Mouse (Mus musculus): ENCODE measurements around the gene Sim2. TPM values are rescaled to one million over a fixed set of nuclear protein-coding genes. Genes with fewer than 3 reads are reported as not detected.
A peak's percentile ranks its signal among the peaks of the same experiment; 100 is the strongest.

Gene Sim2
- polyA plus RNA-seq, 1 experiment from 2014 or later, result 0.58 TPM

DNA sequence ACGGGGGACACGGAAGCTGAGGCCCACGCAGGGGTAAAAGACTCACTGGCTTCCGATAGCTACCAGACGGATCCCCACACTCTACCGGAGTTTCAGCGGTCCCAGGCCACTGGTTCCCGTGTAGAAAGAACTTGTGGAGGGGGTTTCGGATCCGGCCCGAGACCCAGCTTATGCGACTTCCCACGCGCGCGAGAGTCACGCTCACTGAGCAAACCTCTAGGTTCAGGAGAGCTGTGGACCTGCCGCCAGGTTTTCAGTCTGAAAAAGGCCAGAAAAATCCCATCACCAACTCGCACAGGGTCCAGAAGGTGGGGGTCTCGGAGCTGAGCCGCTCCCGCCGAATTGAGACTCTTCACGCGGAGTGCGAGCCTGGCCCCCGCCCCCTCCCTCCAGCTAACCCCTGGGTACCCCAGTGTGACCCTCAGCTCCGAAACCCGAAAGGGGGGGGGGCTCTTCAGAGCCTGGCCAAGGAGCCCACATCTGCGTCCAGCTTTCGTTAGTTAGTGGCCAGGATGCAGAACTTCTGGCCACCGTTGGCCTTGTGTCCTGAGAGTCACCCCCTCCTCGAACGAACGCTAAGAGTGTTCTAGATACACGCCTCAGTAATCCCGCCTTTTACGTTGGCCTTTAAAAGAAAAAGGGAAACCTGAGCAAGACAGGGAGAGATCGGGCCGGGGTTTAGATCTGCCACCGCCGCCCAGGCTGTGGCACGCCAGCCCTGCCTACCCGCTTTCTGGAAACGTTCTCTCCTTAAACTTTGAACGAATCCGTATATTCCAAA lies 5.5 kb upstream of the Sim2 start:
- Histone ChIP-seq H3K27ac (no peak overlapping the region), H3K9me3 (no peaks in the 10 kb centered on the region), H3K4me1 (peaks cover 22% of the 10 kb centered on the region), H3K4me3 (peak overlapping the region; percentile 13; the same call in 1 of the 2 replicates), H3K4me2 (peak overlapping the region; percentile 39; the same call in 1 of the 2 replicates), H3K27me3 (peaks cover 95% of the 10 kb centered on the region), H3K9ac (no peak overlapping the region), H3K36me3 (no peaks in the 10 kb centered on the region)
- ATAC-seq (ENCODE audit: insufficient number of reproducible peaks, insufficient read depth, low FRiP score, low TSS enrichment, low read depth), result no peak
- WGBS, result 1% methylated on average over 47 of the region's 47 CpGs

DNA sequence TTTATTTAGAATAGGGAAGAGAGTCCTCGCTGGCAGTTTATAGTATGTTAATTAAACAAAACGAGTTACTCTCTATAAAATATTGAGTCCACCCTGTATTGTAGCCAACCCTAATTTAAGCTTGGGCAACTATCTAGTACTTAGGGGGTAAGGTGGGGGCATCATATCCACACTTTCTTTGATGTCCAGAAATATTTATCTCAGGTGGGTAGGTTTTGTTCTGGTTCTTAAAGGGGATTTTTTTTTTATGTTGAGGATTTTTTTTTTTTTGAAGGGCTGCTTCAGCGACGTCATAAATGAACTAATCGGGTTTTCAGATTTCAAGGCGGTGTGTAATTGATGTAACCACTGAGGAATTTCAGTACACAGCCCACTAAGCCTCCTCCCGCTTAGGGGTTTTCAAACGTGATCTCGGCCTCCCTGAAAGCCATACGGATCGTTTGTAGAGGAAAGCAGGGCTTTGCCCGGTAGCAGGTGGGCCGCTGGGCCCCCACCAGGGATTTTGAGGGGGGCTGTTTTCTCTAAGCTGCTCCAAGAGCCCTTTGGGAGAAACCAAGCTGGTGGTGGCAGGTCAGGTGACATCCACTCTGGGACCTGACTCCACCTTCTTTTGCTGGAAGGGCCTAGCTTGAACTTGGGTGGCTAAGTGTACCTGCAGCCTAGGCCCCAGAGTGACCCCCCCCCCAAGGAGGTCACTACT lies 4.7 kb upstream of the Sim2 start:
- Histone ChIP-seq H3K9ac (no peak overlapping the region), H3K4me2 (no peak overlapping the region), H3K27me3 (peaks cover 100% of the 10 kb centered on the region), H3K4me3 (no peak overlapping the region), H3K27ac (no peak overlapping the region), H3K36me3 (no peaks in the 10 kb centered on the region), H3K4me1 (peaks cover 27% of the 10 kb centered on the region), H3K9me3 (no peaks in the 10 kb centered on the region)
- ATAC-seq (ENCODE audit: insufficient number of reproducible peaks, insufficient read depth, low FRiP score, low TSS enrichment, low read depth), result no peak
- 4% methylated on average over 13 of the region's 13 CpGs for WGBS

DNA sequence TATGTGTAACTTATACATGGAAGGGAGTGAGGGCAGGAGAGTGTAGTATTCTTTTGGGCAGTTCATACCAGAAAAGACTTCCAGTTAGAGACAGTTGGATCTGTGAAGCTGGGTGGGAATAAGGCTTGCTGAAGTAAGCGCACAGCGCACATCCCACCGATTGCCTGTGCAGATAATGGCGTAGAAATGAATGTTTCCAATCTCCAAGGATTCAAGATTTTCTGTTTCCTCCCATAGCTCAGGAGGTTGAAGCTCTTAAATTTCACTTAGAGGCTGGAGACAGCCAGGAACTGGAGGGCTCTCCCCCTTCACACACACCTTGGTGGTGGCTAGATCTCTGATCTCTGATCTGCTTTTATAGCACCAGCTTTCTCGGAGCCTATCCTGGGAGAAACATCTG lies 3.1 kb upstream of the Sim2 start:
- no peak overlapping the region for H3K4me2 ChIP-seq

DNA sequence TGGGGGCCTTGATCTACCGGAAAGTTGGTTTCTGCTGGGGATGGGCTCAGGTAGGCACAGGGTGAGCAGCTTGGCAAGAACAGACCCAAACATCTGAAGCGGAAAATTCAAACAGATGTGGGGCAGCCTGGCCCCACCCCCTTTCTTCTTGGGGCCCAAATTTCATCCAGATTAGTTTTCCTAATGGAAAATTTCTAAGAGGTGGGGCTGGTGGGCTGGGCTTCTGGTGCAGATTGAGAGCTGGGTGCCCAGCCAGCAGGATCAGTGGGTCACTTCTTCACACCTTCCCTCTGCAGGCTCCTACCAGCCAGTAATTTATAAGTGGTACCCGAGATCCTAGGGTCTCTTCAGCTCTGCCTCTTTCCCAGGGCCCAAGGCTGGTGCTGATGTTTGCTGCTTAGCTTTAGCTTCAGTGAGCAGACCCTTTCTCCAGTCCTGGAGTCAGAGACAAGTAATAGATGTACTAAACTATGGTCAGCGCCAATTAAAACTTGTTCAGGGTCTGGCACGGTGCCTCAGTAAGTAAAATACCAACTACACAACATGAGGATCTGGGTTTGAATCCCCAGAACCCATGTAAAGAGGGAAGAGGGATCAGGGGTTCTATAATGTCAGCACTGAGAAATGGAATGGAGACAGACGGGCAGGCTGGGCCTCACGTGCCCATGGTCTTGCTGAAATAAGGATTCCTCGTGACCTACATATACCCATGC lies 2.6 kb upstream of the Sim2 start:
- Histone ChIP-seq H3K4me1 (peaks cover 41% of the 10 kb centered on the region), H3K4me2 (no peak overlapping the region), H3K27ac (no peak overlapping the region), H3K9ac (no peak overlapping the region), H3K4me3 (no peak overlapping the region), H3K36me3 (no peaks in the 10 kb centered on the region), H3K27me3 (peaks cover 98% of the 10 kb centered on the region), H3K9me3 (no peaks in the 10 kb centered on the region)
- ATAC-seq (ENCODE audit: insufficient number of reproducible peaks, insufficient read depth, low FRiP score, low TSS enrichment, low read depth), result no peak
- 7% methylated on average over 8 of the region's 8 CpGs for WGBS

More for the DNA sequence above, 3.1 kb upstream of the Sim2 start:
- no peak overlapping the region for H3K4me3 ChIP-seq
- H3K9ac ChIP-seq, result no peak overlapping the region
- H3K9me3 ChIP-seq, result no peaks in the 10 kb centered on the region
- WGBS, result 13% methylated on average over 5 of the region's 5 CpGs
- ATAC-seq (ENCODE audit: insufficient number of reproducible peaks, insufficient read depth, low FRiP score, low TSS enrichment, low read depth), result no peak
- peaks cover 98% of the 10 kb centered on the region for H3K27me3 ChIP-seq
- no peak overlapping the region for H3K27ac ChIP-seq
- peaks cover 37% of the 10 kb centered on the region for H3K4me1 ChIP-seq
- no peaks in the 10 kb centered on the region for H3K36me3 ChIP-seq

DNA sequence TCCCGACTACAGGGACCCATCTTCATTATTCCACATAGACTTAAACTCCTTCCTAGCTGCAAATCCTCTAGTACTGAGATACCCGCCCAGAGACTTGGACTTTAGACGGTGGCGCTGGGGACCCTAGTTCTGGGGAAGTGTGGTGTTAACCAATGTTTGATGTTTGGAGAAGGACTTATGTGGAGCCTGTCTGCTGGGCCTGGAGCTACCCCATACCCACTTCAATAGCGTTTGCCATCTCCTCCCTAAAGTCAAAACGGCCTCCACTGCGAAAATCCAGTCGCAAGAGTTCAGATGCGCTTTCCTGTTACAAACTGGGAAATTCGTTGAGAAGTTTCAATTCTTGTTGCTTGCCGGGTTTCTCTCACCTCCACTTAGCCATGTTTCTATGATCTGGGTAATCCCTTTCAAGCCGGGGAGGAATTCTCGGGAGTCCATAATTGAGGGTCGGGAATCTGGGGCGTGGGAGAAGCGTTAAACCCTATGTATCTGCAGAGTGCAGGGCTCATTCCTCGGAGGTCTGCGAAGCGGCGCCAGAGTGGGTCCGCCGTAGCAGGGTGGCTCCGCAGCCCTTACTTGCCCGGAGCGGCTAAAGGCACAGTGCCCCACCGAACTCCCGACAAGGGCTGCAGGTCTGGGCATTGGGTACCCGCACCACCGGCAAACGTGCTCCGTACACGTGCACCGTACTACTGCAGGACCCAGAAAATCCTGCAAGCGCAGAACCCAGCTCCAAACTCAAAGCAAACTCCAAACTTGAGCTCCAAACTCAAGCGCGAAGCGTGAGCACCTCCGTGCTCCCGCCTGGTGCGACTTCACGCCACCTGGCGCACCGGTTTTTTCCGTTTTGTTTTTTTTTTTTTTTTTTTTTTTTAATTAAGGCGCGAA lies 1.5 kb upstream of the Sim2 start:
- no peak for ATAC-seq (ENCODE audit: insufficient number of reproducible peaks, insufficient read depth, low FRiP score, low TSS enrichment, low read depth)

DNA sequence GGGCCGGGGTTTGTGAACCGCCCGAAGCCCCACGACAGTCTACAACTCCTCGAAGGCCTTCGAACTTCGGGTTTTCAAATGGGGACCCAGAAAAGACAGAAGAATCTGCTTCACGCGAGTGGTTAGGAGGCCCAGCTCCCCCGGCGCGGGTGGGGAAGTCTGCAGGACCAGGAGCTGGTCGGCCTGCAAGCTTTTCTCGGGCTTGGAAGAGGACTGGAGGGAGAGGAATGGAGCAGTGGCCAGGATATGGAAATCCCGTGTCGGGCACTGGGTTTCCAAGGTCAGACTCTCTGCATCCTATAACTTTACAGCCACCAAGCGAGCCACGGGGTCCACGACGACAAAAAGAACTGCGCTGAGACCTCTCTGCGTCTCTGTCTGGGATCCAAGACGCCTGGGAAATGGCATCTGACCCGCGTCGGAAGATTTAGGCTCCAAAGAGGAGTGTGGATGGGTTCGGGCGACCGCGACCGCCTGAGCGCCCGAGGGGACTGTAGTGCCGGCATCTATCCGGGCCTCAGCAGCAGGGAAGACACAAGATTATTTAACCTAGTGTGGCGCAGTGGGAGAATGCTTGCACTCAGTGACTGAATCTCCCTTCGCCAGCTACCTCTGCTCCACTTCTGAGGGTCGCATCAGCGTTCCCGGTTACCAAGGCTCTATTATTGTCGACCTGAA lies 744 bp upstream of the Sim2 start:
- no peaks in the 10 kb centered on the region for H3K9me3 ChIP-seq
- ATAC-seq (ENCODE audit: insufficient number of reproducible peaks, insufficient read depth, low FRiP score, low TSS enrichment, low read depth), result no peak
- peak overlapping the region; percentile 63 for H3K4me2 ChIP-seq
- H3K27me3 ChIP-seq, result peaks cover 98% of the 10 kb centered on the region
- H3K27ac ChIP-seq, result no peak overlapping the region
- peaks cover 44% of the 10 kb centered on the region for H3K4me1 ChIP-seq
- no peaks in the 10 kb centered on the region for H3K36me3 ChIP-seq
- peak overlapping the region; percentile 41 for H3K4me3 ChIP-seq
- 1% methylated on average over 41 of the region's 41 CpGs for WGBS
- no peak overlapping the region; the same call in 1 of the 2 replicates for H3K9ac ChIP-seq

More for the DNA sequence above, 1.5 kb upstream of the Sim2 start:
- H3K9me3 ChIP-seq, result no peaks in the 10 kb centered on the region
- H3K27ac ChIP-seq, result no peak overlapping the region
- H3K27me3 ChIP-seq, result peaks cover 98% of the 10 kb centered on the region
- H3K4me3 ChIP-seq, result peak overlapping the region; percentile 41; the same call in 1 of the 2 replicates
- peaks cover 44% of the 10 kb centered on the region for H3K4me1 ChIP-seq
- 1% methylated on average over 46 of the region's 46 CpGs for WGBS
- H3K36me3 ChIP-seq, result no peaks in the 10 kb centered on the region
- 0 out of 2 replicates have a peak overlapping the region, but pooled peaks have one; percentile 9 for H3K4me2 ChIP-seq
- H3K9ac ChIP-seq, result no peak overlapping the region

DNA sequence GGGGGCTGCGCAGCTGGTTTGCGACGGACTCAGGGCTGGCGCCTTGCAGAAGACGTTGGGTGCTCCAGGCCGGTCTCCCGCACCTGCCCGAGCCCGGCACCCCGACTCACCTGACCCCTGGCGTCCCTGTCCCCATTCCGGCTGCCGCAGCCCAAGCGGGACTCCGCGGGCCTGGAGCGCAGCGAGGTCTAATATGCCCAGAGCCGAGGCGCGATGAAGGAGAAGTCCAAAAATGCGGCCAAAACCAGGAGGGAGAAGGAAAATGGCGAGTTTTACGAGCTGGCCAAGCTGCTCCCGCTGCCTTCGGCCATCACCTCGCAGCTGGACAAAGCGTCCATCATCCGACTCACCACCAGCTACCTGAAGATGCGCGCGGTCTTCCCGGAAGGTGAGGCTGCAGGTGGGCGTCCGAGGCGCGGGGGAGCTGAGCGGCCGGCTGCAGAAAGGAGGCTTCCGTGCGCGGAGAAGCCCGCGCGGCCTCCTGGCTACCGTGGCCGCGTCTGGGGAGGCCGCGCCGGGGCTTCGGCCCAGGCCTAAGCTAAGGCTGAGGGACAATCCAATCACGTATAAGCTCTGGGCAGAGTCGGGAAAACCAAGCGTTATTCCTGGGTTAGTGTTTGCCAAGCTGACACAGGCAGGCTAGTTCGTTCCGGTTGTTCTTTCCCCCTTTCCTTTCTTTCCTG lies 1.0 kb downstream of the Sim2 start:
- no peak for ATAC-seq (ENCODE audit: insufficient number of reproducible peaks, insufficient read depth, low FRiP score, low TSS enrichment, low read depth)
- WGBS, result under 1% methylated on average over 57 of the region's 57 CpGs

DNA sequence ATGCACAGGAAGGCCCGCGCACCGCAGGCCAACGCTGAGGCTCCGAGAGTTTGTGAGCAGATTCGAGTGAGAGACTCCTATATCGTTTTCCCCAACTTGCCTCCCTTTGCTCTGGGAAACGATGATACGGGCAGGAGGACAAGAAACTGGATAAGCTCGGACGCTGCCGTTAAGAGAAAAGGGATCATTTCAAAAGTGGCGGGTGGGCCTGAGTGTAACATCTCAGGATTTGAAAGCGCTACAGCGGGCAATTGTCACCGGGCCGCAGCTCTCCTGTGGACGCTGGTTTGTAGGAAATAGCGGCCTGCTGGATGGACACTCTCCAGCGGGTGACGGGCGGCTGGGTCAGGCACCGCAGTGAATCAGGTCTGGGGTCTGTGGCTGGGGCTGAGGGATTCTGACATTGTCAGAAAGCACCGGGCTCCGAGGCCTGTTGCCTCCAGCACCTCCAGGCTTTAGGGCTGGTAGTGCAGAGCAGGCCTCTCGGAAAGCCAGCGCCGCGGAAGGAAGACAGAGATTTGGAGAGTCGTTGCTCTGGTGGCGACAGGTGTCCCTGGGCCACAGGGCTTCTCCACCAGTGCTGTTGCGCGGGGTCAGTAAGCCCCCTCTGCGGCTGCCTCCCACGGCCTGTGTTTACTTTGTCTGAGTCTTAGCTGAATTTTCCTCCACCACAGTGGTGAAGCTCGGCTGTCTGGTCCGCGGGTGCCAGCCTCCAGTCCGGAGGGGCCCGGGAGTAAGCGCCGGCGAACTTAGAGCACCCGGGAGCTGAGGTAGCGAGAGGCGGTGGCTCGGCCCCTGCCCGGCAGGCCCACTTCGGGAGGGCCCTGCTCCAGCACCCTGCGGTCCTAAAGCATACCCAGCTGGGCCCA lies 2.2 kb downstream of the Sim2 start:
- H3K9ac ChIP-seq, result 0 out of 2 replicates have a peak overlapping the region, but pooled peaks have one; percentile 44
- 2% methylated on average over 50 of the region's 50 CpGs for WGBS
- peaks cover 36% of the 10 kb centered on the region for H3K4me1 ChIP-seq
- H3K27me3 ChIP-seq, result peaks cover 98% of the 10 kb centered on the region
- H3K4me2 ChIP-seq, result peak overlapping the region; percentile 30; the same call in 1 of the 2 replicates
- no peaks in the 10 kb centered on the region for H3K36me3 ChIP-seq
- no peaks in the 10 kb centered on the region for H3K9me3 ChIP-seq
- H3K4me3 ChIP-seq, result peak overlapping the region; percentile 27
- no peak for ATAC-seq (ENCODE audit: insufficient number of reproducible peaks, insufficient read depth, low FRiP score, low TSS enrichment, low read depth)
- no peak overlapping the region for H3K27ac ChIP-seq

More for the DNA sequence above, 1.0 kb downstream of the Sim2 start:
- H3K4me3 ChIP-seq, result peak overlapping the region; percentile 41
- H3K9ac ChIP-seq, result peak overlapping the region; percentile 59
- no peaks in the 10 kb centered on the region for H3K9me3 ChIP-seq
- H3K4me1 ChIP-seq, result peaks cover 41% of the 10 kb centered on the region
- peaks cover 98% of the 10 kb centered on the region for H3K27me3 ChIP-seq
- H3K27ac ChIP-seq, result no peak overlapping the region
- H3K4me2 ChIP-seq, result peak overlapping the region; percentile 63
- H3K36me3 ChIP-seq, result no peaks in the 10 kb centered on the region

DNA sequence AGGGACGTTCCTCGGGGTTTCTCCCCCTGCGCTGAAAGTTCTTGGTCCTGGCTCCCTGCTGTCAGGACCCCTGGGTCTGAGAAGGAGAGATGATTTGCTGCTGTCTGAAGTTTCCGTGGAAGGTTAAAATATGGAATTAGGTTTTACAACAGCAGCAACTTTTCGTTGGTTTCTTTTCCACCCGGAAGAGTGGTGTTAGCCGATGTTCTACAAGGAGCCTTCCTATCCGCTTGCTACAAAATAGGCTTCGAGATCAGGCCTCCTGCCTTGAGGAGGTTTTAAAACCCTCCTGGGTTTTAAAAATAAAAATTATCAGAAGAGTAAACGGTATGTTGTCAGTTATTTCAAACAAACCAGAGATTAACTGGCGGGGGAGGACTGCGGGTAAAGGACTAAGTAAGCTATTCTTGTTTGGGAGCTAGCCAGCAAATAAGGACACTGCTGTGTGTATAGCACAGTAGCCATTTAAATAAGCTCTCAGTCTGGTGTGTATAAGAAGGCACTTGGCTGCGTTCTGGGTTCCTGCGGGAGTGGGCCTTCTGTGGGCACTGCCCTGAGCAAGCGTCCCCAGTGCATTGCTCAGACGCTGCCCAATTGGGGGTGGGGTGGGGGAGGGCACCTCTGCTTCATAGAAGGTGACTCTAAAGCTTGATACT lies 3.0 kb downstream of the Sim2 start:
- H3K27me3 ChIP-seq, result peaks cover 98% of the 10 kb centered on the region
- H3K36me3 ChIP-seq, result no peaks in the 10 kb centered on the region
- H3K9me3 ChIP-seq, result no peaks in the 10 kb centered on the region
- H3K4me3 ChIP-seq, result peak overlapping the region; percentile 27
- ATAC-seq (ENCODE audit: insufficient number of reproducible peaks, insufficient read depth, low FRiP score, low TSS enrichment, low read depth), result no peak
- H3K27ac ChIP-seq, result no peak overlapping the region
- H3K4me1 ChIP-seq, result peaks cover 34% of the 10 kb centered on the region
- 4% methylated on average over 16 of the region's 16 CpGs for WGBS
- H3K9ac ChIP-seq, result 0 out of 2 replicates have a peak overlapping the region, but pooled peaks have one; percentile 44
- H3K4me2 ChIP-seq, result peak overlapping the region; percentile 30; the same call in 1 of the 2 replicates

All from embryonic facial prominence, embryonic 13.5 days (tissue).